Mouse (Mus musculus) brain, adult 10 weeks (tissue): ENCODE results near the gene Gm3402. TPM values are rescaled to one million over a fixed set of nuclear protein-coding genes. Genes with fewer than 3 reads are reported as not detected.

Source experiments
- polyA plus RNA-seq: library from polyadenylated mRNA; stranded (reverse); fragments of 350-450 nt; fragmentation: Illumina TruSeq; extraction: RNeasy Lipid Tissue Mini Kit (QIAGEN cat#74804); gene quantifications from one replicate; pipeline ENCODE4 v1.2.3, GENCODE M21; 2015; ENCODE audit warnings: low read depth, low replicate concordance

The Gm3402 gene
- not detected for polyA plus RNA-seq

DNA sequence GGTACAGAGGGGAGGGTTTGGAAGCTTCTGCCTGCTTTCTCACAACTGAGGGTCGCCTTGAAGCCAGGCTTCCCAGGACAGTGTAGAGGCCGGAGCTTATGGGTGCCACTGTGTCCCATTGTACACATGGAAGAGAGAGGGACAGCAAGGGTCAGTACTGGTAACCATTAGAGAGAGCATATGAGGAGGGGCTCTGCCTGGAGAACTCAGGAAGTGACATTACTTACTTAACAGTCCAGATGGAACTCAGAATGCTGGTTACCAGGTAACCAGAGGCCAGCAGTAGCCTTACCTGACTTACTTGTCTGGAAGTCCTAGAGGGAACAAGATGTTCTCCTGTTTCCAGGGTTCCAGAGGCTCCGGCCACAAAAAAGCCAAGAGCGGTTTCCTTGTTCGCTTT lies at the start of gene Gm3402:
Gene Gm3402, plus strand, starts transcription at position 301 of the 400 bp plus-strand sequence.

DNA sequence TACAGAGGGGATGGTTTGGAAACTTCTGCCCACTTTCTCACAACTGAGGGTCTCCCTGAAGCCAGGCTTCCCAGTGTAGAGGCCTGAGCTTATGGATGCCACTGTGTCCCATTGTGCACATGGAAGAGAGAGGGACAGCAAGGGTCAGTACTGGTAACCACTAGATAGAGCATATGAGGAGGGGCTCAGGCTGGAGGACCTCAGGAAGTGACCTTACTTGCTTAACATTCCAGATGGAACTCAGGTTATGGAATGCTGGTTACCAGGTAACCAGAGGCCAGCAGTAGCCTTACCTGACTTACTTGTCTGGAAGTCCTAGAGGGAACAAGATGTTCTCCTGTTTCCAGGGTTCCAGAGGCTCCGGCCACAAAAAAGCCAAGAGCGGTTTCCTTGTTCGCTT lies 32.3 kb upstream of the Gm3402 start, which contains the start of gene Gm6408:
Gene Gm6408, plus strand, starts transcription at position 301 of the 400 bp plus-strand sequence.

DNA sequence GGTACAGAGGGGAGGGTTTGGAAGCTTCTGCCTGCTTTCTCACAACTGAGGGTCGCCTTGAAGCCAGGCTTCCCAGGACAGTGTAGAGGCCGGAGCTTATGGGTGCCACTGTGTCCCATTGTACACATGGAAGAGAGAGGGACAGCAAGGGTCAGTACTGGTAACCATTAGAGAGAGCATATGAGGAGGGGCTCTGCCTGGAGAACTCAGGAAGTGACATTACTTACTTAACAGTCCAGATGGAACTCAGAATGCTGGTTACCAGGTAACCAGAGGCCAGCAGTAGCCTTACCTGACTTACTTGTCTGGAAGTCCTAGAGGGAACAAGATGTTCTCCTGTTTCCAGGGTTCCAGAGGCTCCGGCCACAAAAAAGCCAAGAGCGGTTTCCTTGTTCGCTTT lies 22.9 kb upstream of the Gm3402 start, which contains the start of gene Gm6370:
Gene Gm6370, plus strand, starts transcription at position 301 of the 400 bp plus-strand sequence.

DNA sequence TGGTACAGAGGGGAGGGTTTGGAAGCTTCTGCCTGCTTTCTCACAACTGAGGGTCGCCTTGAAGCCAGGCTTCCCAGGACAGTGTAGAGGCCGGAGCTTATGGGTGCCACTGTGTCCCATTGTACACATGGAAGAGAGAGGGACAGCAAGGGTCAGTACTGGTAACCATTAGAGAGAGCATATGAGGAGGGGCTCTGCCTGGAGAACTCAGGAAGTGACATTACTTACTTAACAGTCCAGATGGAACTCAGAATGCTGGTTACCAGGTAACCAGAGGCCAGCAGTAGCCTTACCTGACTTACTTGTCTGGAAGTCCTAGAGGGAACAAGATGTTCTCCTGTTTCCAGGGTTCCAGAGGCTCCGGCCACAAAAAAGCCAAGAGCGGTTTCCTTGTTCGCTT lies 11.8 kb upstream of the Gm3402 start, which contains the start of gene 4930449I24Rik:
Gene 4930449I24Rik, plus strand, starts transcription at position 301 of the 400 bp plus-strand sequence.

DNA sequence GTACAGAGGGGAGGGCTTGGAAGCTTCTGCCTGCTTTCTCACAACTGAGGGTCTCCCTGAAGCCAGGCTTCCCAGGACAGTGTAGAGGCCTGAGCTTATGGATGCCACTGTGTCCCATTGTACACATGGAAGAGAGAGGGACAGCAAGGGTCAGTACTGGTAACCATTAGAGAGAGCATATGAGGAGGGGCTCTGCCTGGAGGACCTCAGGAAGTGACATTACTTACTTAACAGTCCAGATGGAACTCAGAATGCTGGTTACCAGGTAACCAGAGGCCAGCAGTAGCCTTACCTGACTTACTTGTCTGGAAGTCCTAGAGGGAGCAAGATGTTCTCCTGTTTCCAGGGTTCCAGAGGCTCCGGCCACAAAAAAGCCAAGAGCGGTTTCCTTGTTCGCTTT lies 11.6 kb downstream of the Gm3402 start, which contains the start of gene Gm3404:
Gene Gm3404, plus strand, starts transcription at position 301 of the 400 bp plus-strand sequence.

DNA sequence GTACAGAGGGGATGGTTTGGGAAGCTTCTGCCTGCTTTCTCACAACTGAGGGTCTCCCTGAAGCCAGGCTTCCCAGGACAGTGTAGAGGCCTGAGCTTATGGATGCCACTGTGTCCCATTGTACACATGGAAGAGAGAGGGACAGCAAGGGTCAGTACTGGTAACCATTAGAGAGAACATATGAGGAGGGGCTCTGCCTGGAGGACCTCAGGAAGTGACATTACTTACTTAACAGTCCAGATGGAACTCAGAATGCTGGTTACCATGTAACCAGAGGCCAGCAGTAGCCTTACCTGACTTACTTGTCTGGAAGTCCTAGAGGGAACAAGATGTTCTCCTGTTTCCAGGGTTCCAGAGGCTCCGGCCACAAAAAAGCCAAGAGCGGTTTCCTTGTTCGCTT lies 23.4 kb downstream of the Gm3402 start, which contains the start of gene Gm3409:
Gene Gm3409, plus strand, starts transcription at position 301 of the 400 bp plus-strand sequence.

DNA sequence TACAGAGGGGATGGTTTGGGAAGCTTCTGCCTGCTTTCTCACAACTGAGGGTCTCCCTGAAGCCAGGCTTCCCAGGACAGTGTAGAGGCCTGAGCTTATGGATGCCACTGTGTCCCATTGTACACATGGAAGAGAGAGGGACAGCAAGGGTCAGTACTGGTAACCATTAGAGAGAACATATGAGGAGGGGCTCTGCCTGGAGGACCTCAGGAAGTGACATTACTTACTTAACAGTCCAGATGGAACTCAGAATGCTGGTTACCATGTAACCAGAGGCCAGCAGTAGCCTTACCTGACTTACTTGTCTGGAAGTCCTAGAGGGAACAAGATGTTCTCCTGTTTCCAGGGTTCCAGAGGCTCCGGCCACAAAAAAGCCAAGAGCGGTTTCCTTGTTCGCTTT lies 41.9 kb downstream of the Gm3402 start, which contains the start of gene Gm3415:
Gene Gm3415, plus strand, starts transcription at position 301 of the 400 bp plus-strand sequence.

Other genes with a start within 250 kb of the Gm3402 start
- 58.5 TPM for gene Wasf3, start 129.1 kb upstream of the Gm3402 start, polyA plus RNA-seq
- not detected for gene Gm6408, start 32.2 kb upstream of the Gm3402 start, polyA plus RNA-seq
- not detected for gene Gm6370, start 22.8 kb upstream of the Gm3402 start, polyA plus RNA-seq
- not detected for gene 4930449I24Rik, start 11.7 kb upstream of the Gm3402 start, polyA plus RNA-seq
- not detected for gene Gm3404, start 11.7 kb downstream of the Gm3402 start, polyA plus RNA-seq
- not detected for gene Gm3409, start 23.5 kb downstream of the Gm3402 start, polyA plus RNA-seq
- not detected for gene Gm3415, start 42.0 kb downstream of the Gm3402 start, polyA plus RNA-seq
- 20.0 TPM for gene Gpr12, start 71.1 kb downstream of the Gm3402 start, polyA plus RNA-seq